Mouse (Mus musculus): ENCODE measurements around the gene Fosb. TPM values are rescaled to one million over a fixed set of nuclear protein-coding genes. Genes with fewer than 3 reads are reported as not detected.
"Not testable (repeated sequence)": the region's sequence is repeated elsewhere in the genome, so short reads cannot be mapped to it uniquely, and the experiment has no call there.

Gene Fosb
- total and polyA plus RNA-seq, 2 experiments from 2014 or later: 0.10 to 0.80 TPM

GRCm38 (mm10) chr7:19282385-19282784 lies 27.5 kb downstream of the Fosb start, which contains the start of gene Rtn2:
Gene Rtn2, plus strand, starts transcription at chr7:19282624.
- H3K9me3 ChIP-seq (replicated peaks; ENCODE audit: control insufficient read depth, low read length): no peaks in the 10 kb centered on the region
- ATAC-seq (ENCODE audit: insufficient read depth, low read depth) (peak; percentile 62), DNase-seq (ENCODE audit: low spot score) (no peak)
- H3K4me2 ChIP-seq (ENCODE audit: low read depth, low read length): peak within 1 kb of the TSS; percentile 96
- peak within 1 kb of the TSS; percentile 47 for H3K4me3 ChIP-seq (ENCODE audit: low read depth, low read length)
- WGBS: 1% methylated on average over 37 of the region's 37 CpGs
- no peak for TF ChIP-seq CTCF (IDR thresholded peaks at IDR 0.05; ENCODE audit: low read depth)
- no peak for TF ChIP-seq EP300 (IDR thresholded peaks at IDR 0.05; ENCODE audit: low read depth)
- H3K4me1 ChIP-seq (ENCODE audit: control insufficient read depth, insufficient read depth): peaks cover 13% of the 10 kb centered on the region; the same call in 1 of the 2 replicates
- H3K9ac ChIP-seq (replicated peaks; ENCODE audit: low read depth, low read length): no peak within 1 kb of the TSS
- H3K27me3 ChIP-seq (ENCODE audit: control insufficient read depth, insufficient read depth, low read length): peaks cover 51% of the 10 kb centered on the region
- no peak within 1 kb of the TSS for H3K27ac ChIP-seq (ENCODE audit: low read depth)
- no peaks in the 10 kb centered on the region for H3K36me3 ChIP-seq (replicated peaks; ENCODE audit: control insufficient read depth, insufficient read depth, low read length)

- H3K9me3 ChIP-seq (replicated peaks; ENCODE audit: control insufficient read depth, low read length); H3K27ac ChIP-seq (ENCODE audit: low read depth); H3K36me3 ChIP-seq (replicated peaks; ENCODE audit: control insufficient read depth, insufficient read depth, low read length); ATAC-seq (ENCODE audit: insufficient read depth, low read depth); H3K9ac ChIP-seq (replicated peaks; ENCODE audit: low read depth, low read length); DNase-seq (ENCODE audit: low spot score): not testable (repeated sequence)
- H3K4me1 ChIP-seq (ENCODE audit: control insufficient read depth, insufficient read depth): peaks cover 13% of the 10 kb centered on the region; the same call in 1 of the 2 replicates
- peak; percentile 62 for TF ChIP-seq CTCF (IDR thresholded peaks at IDR 0.05; ENCODE audit: low read depth)
- peaks cover 52% of the 10 kb centered on the region for H3K27me3 ChIP-seq (ENCODE audit: control insufficient read depth, insufficient read depth, low read length)
- WGBS: 21% methylated on average over 6 of the region's 6 CpGs
- peak overlapping the region; percentile 47 for H3K4me3 ChIP-seq (ENCODE audit: low read depth, low read length)
- H3K4me2 ChIP-seq (ENCODE audit: low read depth, low read length): peak overlapping the region; percentile 96; the same call in 1 of the 2 replicates
Measured at GRCm38 (mm10) chr7:19281680-19282304, 28.1 kb downstream of the Fosb start.

GRCm38 (mm10) chr7:19279581-19280114 lies 30.2 kb downstream of the Fosb start, which contains the start of gene Ppm1n:
Gene Ppm1n, minus strand, starts transcription at chr7:19280064.
- TF ChIP-seq EP300 (IDR thresholded peaks at IDR 0.05; ENCODE audit: low read depth): no peak
- TF ChIP-seq CTCF (IDR thresholded peaks at IDR 0.05; ENCODE audit: low read depth): peak; percentile 17
- no peak within 1 kb of the TSS for H3K9ac ChIP-seq (replicated peaks; ENCODE audit: low read depth, low read length)
- H3K4me1 ChIP-seq (ENCODE audit: control insufficient read depth, insufficient read depth): peaks cover 13% of the 10 kb centered on the region; the same call in 1 of the 2 replicates
- peaks cover 52% of the 10 kb centered on the region for H3K27me3 ChIP-seq (ENCODE audit: control insufficient read depth, insufficient read depth, low read length)
- H3K4me3 ChIP-seq (ENCODE audit: low read depth, low read length): peak within 1 kb of the TSS; percentile 36
- DNase-seq (ENCODE audit: low spot score) (no peak), ATAC-seq (ENCODE audit: insufficient read depth, low read depth) (no peak)
- no peaks in the 10 kb centered on the region for H3K9me3 ChIP-seq (replicated peaks; ENCODE audit: control insufficient read depth, low read length)
- H3K36me3 ChIP-seq (replicated peaks; ENCODE audit: control insufficient read depth, insufficient read depth, low read length): no peaks in the 10 kb centered on the region
- H3K27ac ChIP-seq (ENCODE audit: low read depth): no peak within 1 kb of the TSS
- H3K4me2 ChIP-seq (ENCODE audit: low read depth, low read length): peak within 1 kb of the TSS; percentile 52
- under 1% methylated on average over 46 of the region's 46 CpGs for WGBS

GRCm38 (mm10) chr7:19279052-19279451 lies 30.8 kb downstream of the Fosb start:
- H3K9me3 ChIP-seq (replicated peaks; ENCODE audit: control insufficient read depth, low read length): no peaks in the 10 kb centered on the region
- peak overlapping the region; percentile 36 for H3K4me3 ChIP-seq (ENCODE audit: low read depth, low read length)
- TF ChIP-seq CTCF (IDR thresholded peaks at IDR 0.05; ENCODE audit: low read depth) (no peak), EP300 (IDR thresholded peaks at IDR 0.05; ENCODE audit: low read depth) (no peak)
- no peak for ATAC-seq (ENCODE audit: insufficient read depth, low read depth)
- no peaks in the 10 kb centered on the region for H3K36me3 ChIP-seq (replicated peaks; ENCODE audit: control insufficient read depth, insufficient read depth, low read length)
- no peak for DNase-seq (ENCODE audit: low spot score)
- peaks cover 13% of the 10 kb centered on the region; the same call in 1 of the 2 replicates for H3K4me1 ChIP-seq (ENCODE audit: control insufficient read depth, insufficient read depth)
- H3K27ac ChIP-seq (ENCODE audit: low read depth): no peak overlapping the region
- peak overlapping the region; percentile 52 for H3K4me2 ChIP-seq (ENCODE audit: low read depth, low read length)
- peaks cover 52% of the 10 kb centered on the region for H3K27me3 ChIP-seq (ENCODE audit: control insufficient read depth, insufficient read depth, low read length)
- H3K9ac ChIP-seq (replicated peaks; ENCODE audit: low read depth, low read length): no peak overlapping the region
- 4% methylated on average over 34 of the region's 34 CpGs for WGBS

GRCm38 (mm10) chr7:19276253-19276652 lies 33.6 kb downstream of the Fosb start:
- Histone ChIP-seq H3K4me3 (ENCODE audit: low read depth, low read length) (no peak overlapping the region), H3K27me3 (ENCODE audit: control insufficient read depth, insufficient read depth, low read length) (peaks cover 38% of the 10 kb centered on the region), H3K9me3 (replicated peaks; ENCODE audit: control insufficient read depth, low read length) (no peaks in the 10 kb centered on the region), H3K4me2 (ENCODE audit: low read depth, low read length) (no peak overlapping the region), H3K9ac (replicated peaks; ENCODE audit: low read depth, low read length) (no peak overlapping the region), H3K4me1 (ENCODE audit: control insufficient read depth, insufficient read depth) (peaks cover 15% of the 10 kb centered on the region; the same call in 1 of the 2 replicates), H3K27ac (ENCODE audit: low read depth) (no peak overlapping the region), H3K36me3 (replicated peaks; ENCODE audit: control insufficient read depth, insufficient read depth, low read length) (no peaks in the 10 kb centered on the region)
- no peak for ATAC-seq (ENCODE audit: insufficient read depth, low read depth)
- WGBS: 54% methylated on average over 4 of the region's 4 CpGs
- no peak for DNase-seq (ENCODE audit: low spot score)
- TF ChIP-seq CTCF (IDR thresholded peaks at IDR 0.05; ENCODE audit: low read depth) (0 out of 2 replicates have a peak, but pooled peaks have one; percentile 19), EP300 (IDR thresholded peaks at IDR 0.05; ENCODE audit: low read depth) (no peak)
